Mouse (Mus musculus): ENCODE measurements at regions not wholly inside any gene's neighbourhood (a gene's known extent, or its start where the extent isn't known, plus 50 kb on each side); places are given as distances from the start of the nearest gene placed in this dataset.

- Histone ChIP-seq H3K27ac (ENCODE audit: low read depth, low read length) (no peak overlapping the region), H3K27me3 (ENCODE audit: control insufficient read depth, insufficient read depth, low read length) (no peaks in the 10 kb centered on the region), H3K36me3 (ENCODE audit: control insufficient read depth, insufficient read depth, low read length) (no peaks in the 10 kb centered on the region), H3K4me3 (ENCODE audit: low read depth, low read length) (no peak overlapping the region), H3K9ac (ENCODE audit: low read depth, low read length) (no peak overlapping the region), H3K4me2 (no peak overlapping the region), H3K4me1 (ENCODE audit: control insufficient read depth, insufficient read depth, low read length) (peaks cover 8% of the 10 kb centered on the region), H3K9me3 (replicated peaks; ENCODE audit: control insufficient read depth, low read length) (no peaks in the 10 kb centered on the region)
- 81% methylated on average over 5 of the region's 5 CpGs for WGBS (ENCODE audit: insufficient replicate concordance)
- no peak for ATAC-seq (replicated peaks; ENCODE audit: insufficient number of reproducible peaks, low FRiP score, low TSS enrichment)
Measured at GRCm38 (mm10) chr14:76911271-76911670, 125.3 kb upstream of the Ccdc122 start.

- Histone ChIP-seq H3K9me3 (replicated peaks; ENCODE audit: control insufficient read depth, low read length) (no peaks in the 10 kb centered on the region), H3K4me3 (ENCODE audit: low read depth, low read length) (no peak overlapping the region), H3K4me1 (ENCODE audit: control insufficient read depth, insufficient read depth, low read length) (peaks cover 8% of the 10 kb centered on the region), H3K9ac (ENCODE audit: low read depth, low read length) (no peak overlapping the region), H3K27me3 (ENCODE audit: control insufficient read depth, insufficient read depth, low read length) (no peaks in the 10 kb centered on the region), H3K36me3 (ENCODE audit: control insufficient read depth, insufficient read depth, low read length) (no peaks in the 10 kb centered on the region), H3K27ac (ENCODE audit: low read depth, low read length) (no peak overlapping the region), H3K4me2 (no peak overlapping the region)
- ATAC-seq (replicated peaks; ENCODE audit: insufficient number of reproducible peaks, low FRiP score, low TSS enrichment) = no peak
- 87% methylated on average over 5 of the region's 5 CpGs for WGBS (ENCODE audit: insufficient replicate concordance)
Measured at GRCm38 (mm10) chr14:76910186-76910585, 126.4 kb upstream of the Ccdc122 start.

DNA sequence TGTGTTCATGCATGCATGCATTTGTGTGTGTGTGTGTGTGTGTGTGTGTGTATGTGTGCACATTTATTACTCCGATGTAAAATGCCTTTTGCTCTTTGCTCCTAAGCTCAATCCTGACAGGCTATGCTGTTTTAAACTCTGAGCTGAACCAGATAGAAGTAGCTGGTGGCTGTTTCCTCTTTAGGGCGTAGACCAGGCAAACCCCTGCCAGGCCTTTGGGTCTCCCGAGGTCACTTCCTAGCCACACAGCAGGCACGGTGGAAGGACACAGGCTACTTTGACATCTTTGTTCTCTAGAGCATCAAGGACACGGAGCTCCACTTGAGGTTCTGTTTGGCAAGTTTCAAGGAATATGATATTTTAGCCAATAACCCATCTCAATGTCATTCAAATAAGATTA is 128.6 kb upstream of the Ccdc122 start:
- Histone ChIP-seq H3K4me1 (ENCODE audit: control insufficient read depth, insufficient read depth, low read length) (peaks cover 6% of the 10 kb centered on the region), H3K9ac (ENCODE audit: low read depth, low read length) (no peak overlapping the region), H3K4me3 (ENCODE audit: low read depth, low read length) (no peak overlapping the region), H3K27ac (ENCODE audit: low read depth, low read length) (no peak overlapping the region), H3K9me3 (replicated peaks; ENCODE audit: control insufficient read depth, low read length) (no peaks in the 10 kb centered on the region), H3K4me2 (no peak overlapping the region), H3K36me3 (ENCODE audit: control insufficient read depth, insufficient read depth, low read length) (no peaks in the 10 kb centered on the region), H3K27me3 (ENCODE audit: control insufficient read depth, insufficient read depth, low read length) (no peaks in the 10 kb centered on the region)
- ATAC-seq (replicated peaks; ENCODE audit: insufficient number of reproducible peaks, low FRiP score, low TSS enrichment) = no peak
- 59% methylated on average over 5 of the region's 5 CpGs for WGBS (ENCODE audit: insufficient replicate concordance)

GRCm38 (mm10) chr14:76902962-76903757 is 133.4 kb upstream of the Ccdc122 start:
- no peak overlapping the region for H3K4me2 ChIP-seq
- no peaks in the 10 kb centered on the region for H3K36me3 ChIP-seq (ENCODE audit: control insufficient read depth, insufficient read depth, low read length)
- no peak for ATAC-seq (replicated peaks; ENCODE audit: insufficient number of reproducible peaks, low FRiP score, low TSS enrichment)
- peaks cover 4% of the 10 kb centered on the region for H3K4me1 ChIP-seq (ENCODE audit: control insufficient read depth, insufficient read depth, low read length)
- no peak overlapping the region for H3K4me3 ChIP-seq (ENCODE audit: low read depth, low read length)
- no peak overlapping the region for H3K27ac ChIP-seq (ENCODE audit: low read depth, low read length)
- 63% methylated on average over 1 of the region's 1 CpGs for WGBS (ENCODE audit: insufficient replicate concordance)
- no peaks in the 10 kb centered on the region for H3K9me3 ChIP-seq (replicated peaks; ENCODE audit: control insufficient read depth, low read length)
- H3K27me3 ChIP-seq (ENCODE audit: control insufficient read depth, insufficient read depth, low read length) = no peaks in the 10 kb centered on the region
- no peak overlapping the region for H3K9ac ChIP-seq (ENCODE audit: low read depth, low read length)

DNA sequence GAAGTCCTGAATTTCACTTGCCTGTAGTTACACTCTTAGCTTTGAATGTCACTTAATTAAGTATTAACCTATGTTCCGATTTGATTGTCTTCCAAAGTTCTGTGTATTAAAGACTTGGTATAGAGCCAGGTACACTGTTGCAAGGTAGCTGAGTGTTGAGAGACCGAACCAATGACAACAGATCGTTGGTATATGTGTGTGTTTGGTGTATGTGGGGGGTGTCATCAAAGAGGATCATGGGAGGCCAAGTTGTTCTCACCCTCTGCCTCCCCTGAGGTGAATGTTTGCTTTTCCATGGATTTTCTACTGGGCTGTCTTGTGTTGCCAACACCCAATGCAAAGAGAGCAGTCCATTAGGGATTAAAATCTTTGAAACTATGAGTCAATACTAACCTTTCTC is 135.1 kb upstream of the Ccdc122 start:
- Histone ChIP-seq H3K4me3 (ENCODE audit: low read depth, low read length) (no peak overlapping the region), H3K36me3 (ENCODE audit: control insufficient read depth, insufficient read depth, low read length) (no peaks in the 10 kb centered on the region), H3K9me3 (replicated peaks; ENCODE audit: control insufficient read depth, low read length) (no peaks in the 10 kb centered on the region), H3K27me3 (ENCODE audit: control insufficient read depth, insufficient read depth, low read length) (no peaks in the 10 kb centered on the region), H3K4me1 (ENCODE audit: control insufficient read depth, insufficient read depth, low read length) (peaks cover 4% of the 10 kb centered on the region), H3K9ac (ENCODE audit: low read depth, low read length) (no peak overlapping the region), H3K4me2 (no peak overlapping the region), H3K27ac (ENCODE audit: low read depth, low read length) (no peak overlapping the region)
- 81% methylated on average over 3 of the region's 3 CpGs for WGBS (ENCODE audit: insufficient replicate concordance)
- no peak for ATAC-seq (replicated peaks; ENCODE audit: insufficient number of reproducible peaks, low FRiP score, low TSS enrichment)

DNA sequence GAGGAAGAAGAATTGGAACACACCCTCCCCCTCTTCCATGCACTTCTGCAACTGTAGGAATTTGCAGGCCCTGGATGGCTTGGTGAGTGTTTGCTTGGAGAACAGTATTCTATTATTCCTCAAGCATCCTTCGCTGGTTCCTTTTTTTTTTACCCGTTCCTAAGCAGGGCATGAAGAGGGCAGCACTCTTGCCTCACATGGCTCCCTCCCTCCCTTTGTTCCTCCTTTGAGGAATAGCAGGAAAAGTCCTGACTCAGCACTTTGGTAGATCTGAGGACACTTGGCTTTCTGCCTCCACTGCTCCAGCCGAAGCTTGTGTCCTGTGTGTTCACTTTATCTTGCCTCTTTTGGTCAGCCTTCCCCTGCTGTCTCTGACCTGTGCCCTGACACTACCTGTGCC is 137.2 kb upstream of the Ccdc122 start:
- Histone ChIP-seq H3K27me3 (ENCODE audit: control insufficient read depth, insufficient read depth, low read length) (no peaks in the 10 kb centered on the region), H3K27ac (ENCODE audit: low read depth, low read length) (no peak overlapping the region), H3K4me1 (ENCODE audit: control insufficient read depth, insufficient read depth, low read length) (peaks cover 4% of the 10 kb centered on the region), H3K9me3 (replicated peaks; ENCODE audit: control insufficient read depth, low read length) (no peaks in the 10 kb centered on the region), H3K4me3 (ENCODE audit: low read depth, low read length) (no peak overlapping the region), H3K9ac (ENCODE audit: low read depth, low read length) (no peak overlapping the region), H3K4me2 (no peak overlapping the region), H3K36me3 (ENCODE audit: control insufficient read depth, insufficient read depth, low read length) (no peaks in the 10 kb centered on the region)
- WGBS (ENCODE audit: insufficient replicate concordance) = 19% methylated on average over 3 of the region's 3 CpGs
- no peak for ATAC-seq (replicated peaks; ENCODE audit: insufficient number of reproducible peaks, low FRiP score, low TSS enrichment)

DNA sequence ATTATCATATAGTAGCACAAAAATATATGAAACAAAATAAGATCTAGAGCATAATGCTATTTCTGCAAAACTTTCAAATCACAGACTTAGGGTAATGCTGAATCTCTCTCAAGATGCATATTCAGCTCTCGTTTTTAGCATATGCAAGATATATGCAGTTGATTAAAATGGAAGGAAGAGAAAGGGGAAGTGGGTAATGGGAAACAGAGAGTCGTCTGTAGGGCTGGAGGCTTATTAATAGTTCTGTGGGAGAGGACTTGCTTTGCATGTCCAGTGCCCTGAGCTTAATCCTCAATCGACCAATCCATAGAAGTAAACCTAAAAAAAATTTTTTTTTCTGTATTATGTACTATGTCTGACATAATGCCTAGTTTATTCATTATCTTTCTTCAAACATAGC is 148.9 kb upstream of the Ccdc122 start:
- no peaks in the 10 kb centered on the region for H3K36me3 ChIP-seq (ENCODE audit: control insufficient read depth, insufficient read depth, low read length)
- H3K9ac ChIP-seq (ENCODE audit: low read depth, low read length) = no peak overlapping the region
- 61% methylated on average over 3 of the region's 3 CpGs for WGBS (ENCODE audit: insufficient replicate concordance)
- no peak overlapping the region for H3K4me2 ChIP-seq
- H3K27ac ChIP-seq (ENCODE audit: low read depth, low read length) = no peak overlapping the region
- H3K4me3 ChIP-seq (ENCODE audit: low read depth, low read length) = no peak overlapping the region
- H3K4me1 ChIP-seq (ENCODE audit: control insufficient read depth, insufficient read depth, low read length) = peaks cover 13% of the 10 kb centered on the region
- H3K9me3 ChIP-seq (replicated peaks; ENCODE audit: control insufficient read depth, low read length) = no peaks in the 10 kb centered on the region
- no peaks in the 10 kb centered on the region for H3K27me3 ChIP-seq (ENCODE audit: control insufficient read depth, insufficient read depth, low read length)
- ATAC-seq (replicated peaks; ENCODE audit: insufficient number of reproducible peaks, low FRiP score, low TSS enrichment) = no peak

GRCm38 (mm10) chr14:76887201-76887600 is 149.4 kb upstream of the Ccdc122 start:
- 72% methylated on average over 3 of the region's 3 CpGs for WGBS (ENCODE audit: insufficient replicate concordance)
- Histone ChIP-seq H3K27me3 (ENCODE audit: control insufficient read depth, insufficient read depth, low read length) (no peaks in the 10 kb centered on the region), H3K9me3 (replicated peaks; ENCODE audit: control insufficient read depth, low read length) (no peaks in the 10 kb centered on the region), H3K9ac (ENCODE audit: low read depth, low read length) (no peak overlapping the region), H3K36me3 (ENCODE audit: control insufficient read depth, insufficient read depth, low read length) (no peaks in the 10 kb centered on the region), H3K27ac (ENCODE audit: low read depth, low read length) (no peak overlapping the region), H3K4me1 (ENCODE audit: control insufficient read depth, insufficient read depth, low read length) (peaks cover 18% of the 10 kb centered on the region), H3K4me2 (no peak overlapping the region), H3K4me3 (ENCODE audit: low read depth, low read length) (no peak overlapping the region)
- no peak for ATAC-seq (replicated peaks; ENCODE audit: insufficient number of reproducible peaks, low FRiP score, low TSS enrichment)

DNA sequence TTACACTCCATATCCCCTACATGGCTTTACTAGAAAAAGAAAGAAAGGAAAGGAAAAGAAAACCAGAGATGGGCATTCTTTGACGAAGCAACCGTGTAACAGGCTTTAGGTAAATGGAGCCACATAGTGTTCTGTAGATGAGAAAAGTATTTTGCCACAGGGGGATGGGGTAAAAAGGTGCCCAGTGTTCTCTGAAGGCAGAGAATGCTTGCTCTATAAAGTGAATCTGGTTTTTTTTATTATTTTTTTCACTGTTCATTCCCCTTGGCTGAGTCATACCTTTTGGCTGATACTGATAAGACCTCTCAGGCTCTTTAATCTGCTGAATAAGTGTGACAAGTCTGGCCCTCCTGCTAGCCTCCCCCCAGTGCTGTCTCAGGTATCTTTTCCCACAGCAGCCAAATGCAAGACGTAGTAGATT is 153.3 kb upstream of the Ccdc122 start:
- WGBS (ENCODE audit: insufficient replicate concordance) = 23% methylated on average over 3 of the region's 3 CpGs
- peaks cover 19% of the 10 kb centered on the region for H3K4me1 ChIP-seq (ENCODE audit: control insufficient read depth, insufficient read depth, low read length)
- no peaks in the 10 kb centered on the region for H3K36me3 ChIP-seq (ENCODE audit: control insufficient read depth, insufficient read depth, low read length)
- H3K27me3 ChIP-seq (ENCODE audit: control insufficient read depth, insufficient read depth, low read length) = no peaks in the 10 kb centered on the region
- H3K9ac ChIP-seq (ENCODE audit: low read depth, low read length) = no peak overlapping the region
- H3K27ac ChIP-seq (ENCODE audit: low read depth, low read length) = peak overlapping the region; percentile 55
- H3K9me3 ChIP-seq (replicated peaks; ENCODE audit: control insufficient read depth, low read length) = no peaks in the 10 kb centered on the region
- ATAC-seq (replicated peaks; ENCODE audit: insufficient number of reproducible peaks, low FRiP score, low TSS enrichment) = peak; percentile 84
- peak overlapping the region; percentile 32; the same call in 1 of the 2 replicates for H3K4me2 ChIP-seq
- H3K4me3 ChIP-seq (ENCODE audit: low read depth, low read length) = no peak overlapping the region
